Mouse (Mus musculus) 416B (cell line): ENCODE measurements around the gene Gpx8.

ENCODE experiments used
- DNase-seq: peaks from one replicate; pipeline ENCODE4 v3.0.0; 2011; ENCODE audit warnings: low read depth

Gene Gpx8

DNA sequence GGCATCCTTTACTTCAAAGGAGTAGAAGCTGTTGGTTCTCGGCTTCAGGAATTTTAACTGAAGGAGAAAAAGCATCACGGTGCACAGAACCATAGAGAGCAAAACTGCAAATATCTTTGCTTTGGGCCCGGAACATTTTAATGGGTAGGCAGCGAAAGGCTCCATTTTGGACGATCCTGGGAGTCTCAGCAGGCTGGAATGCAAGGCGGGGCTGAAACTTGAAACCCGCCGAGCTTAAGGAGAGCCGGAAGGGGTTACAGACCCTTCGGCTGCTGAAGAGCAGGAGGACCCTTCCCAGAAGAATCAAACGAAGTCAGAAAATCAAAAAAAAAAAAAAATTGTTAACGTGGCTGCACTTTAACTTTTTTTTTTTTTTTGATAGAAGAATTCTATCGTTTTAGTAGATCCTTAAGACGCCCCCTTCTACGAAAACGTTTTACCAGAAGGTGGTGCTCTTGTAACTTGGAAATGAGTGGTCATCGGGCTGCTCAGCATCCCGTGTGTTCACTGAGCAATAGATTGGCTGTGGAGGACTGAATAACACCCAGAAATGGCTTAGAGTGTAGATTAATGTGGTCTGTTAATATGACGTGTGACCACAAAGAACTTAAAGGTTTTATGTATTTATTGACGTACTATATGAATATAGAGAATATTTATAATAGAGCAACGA, at the start of gene Gpx8:
Gene Gpx8 (minus strand): TSS at position 200 of the 673 bp plus-strand sequence.
- DNase-seq, result peak; percentile 52

DNA sequence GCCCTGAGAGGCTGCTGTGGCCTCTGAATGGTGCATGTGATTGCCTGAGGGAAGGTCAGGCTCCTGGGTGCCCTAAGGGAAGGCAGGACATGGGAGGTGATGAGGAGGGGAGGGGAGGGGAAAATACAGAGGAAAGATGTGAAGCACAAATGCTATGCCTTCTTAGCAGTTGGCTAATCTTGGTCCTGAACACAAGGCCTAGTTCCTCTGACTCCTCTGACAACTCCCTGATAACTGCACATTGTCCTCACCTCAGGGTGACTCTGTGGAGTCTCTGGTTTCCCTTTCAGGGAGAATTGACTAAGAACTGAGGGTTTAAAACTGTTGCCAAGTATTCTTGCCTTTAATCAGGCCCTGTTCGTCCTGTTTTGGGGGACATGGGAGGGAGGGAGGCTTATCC, 48.4 kb upstream of the Gpx8 start:
- DNase-seq, result no peak

- no peak for DNase-seq
These were observed 44.3 kb upstream of the Gpx8 start for GRCm38 (mm10) chr13:113090489-113090888.

DNA sequence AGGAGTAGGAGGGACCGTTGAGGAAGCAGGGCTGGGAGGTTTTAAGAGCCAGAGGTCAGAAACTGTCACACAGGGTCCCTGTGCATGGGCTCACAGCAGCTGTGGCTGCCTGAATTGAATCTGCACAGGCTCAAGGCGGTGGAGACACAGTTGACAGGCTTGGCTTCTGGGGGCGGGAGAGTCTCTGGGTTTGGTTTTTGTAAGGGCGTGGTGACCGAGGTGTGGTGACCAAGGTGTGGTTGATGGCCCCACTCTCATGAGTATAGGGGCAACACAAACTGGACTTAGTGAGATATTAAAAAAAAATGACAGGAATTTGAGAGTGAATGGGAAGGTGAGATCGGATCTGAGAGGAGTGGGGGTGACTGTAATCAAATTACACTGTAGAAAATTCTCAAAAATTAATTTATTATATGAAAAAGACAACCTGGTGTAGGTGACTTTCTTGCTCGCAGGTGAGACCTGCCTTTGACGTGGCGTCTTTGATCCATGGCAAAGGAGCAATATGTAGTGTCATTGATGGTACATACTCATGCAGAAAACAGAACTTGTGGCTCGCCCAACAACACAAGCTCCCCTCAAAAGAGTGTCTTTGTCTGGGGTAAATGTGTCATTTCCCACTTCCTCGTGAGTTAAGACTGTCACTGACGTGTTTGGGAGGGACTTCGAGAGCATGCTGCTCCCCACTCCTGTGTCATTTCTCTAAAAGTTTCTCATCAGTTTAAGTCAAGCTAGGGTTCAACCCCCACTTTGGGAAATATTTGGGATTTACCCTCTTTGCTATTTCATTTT, 41.2 kb upstream of the Gpx8 start:
- DNase-seq, result no peak

GRCm38 (mm10) chr13:113084732-113085131, 38.5 kb upstream of the Gpx8 start:
- DNase-seq, result no peak

GRCm38 (mm10) chr13:113082101-113082500, 35.9 kb upstream of the Gpx8 start:
- no peak for DNase-seq

DNA sequence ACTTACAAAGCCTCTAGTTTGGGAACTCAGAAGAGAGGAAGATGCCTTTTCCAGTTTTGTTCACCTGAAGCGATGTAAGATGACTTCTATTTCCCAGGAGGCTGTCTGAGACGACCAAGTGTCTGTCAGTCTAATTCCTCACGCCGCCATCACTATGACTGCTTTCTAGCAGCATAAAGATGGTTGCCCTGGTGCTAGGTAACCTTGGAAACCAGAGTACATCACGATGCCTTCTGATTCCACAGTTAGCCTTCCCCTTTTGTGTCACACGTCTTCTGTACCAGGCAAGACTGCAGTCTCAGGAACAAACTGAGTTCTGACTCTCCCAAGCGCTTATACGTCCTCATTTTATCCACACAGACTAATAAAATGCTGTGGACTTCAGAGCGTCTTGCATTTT, 32.8 kb upstream of the Gpx8 start:
- no peak for DNase-seq

DNA sequence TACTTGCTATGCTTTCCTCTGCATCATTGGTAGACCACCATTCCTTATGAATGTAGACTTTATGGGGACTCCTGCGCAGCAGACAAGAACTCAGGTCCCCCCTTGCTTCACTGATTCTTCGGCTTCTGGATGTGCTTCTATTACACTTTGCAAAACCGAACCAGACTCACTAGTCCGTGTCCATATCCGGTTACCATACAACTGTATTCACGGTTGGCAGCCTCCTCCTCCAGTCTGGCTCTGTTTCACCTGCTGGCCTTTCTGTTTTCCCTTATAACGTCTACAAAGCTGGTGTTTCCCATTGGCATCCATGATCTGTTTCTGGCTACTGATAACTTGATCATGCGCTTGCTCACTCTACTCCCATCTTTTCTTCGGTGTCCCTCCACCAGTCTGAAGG, 18.3 kb upstream of the Gpx8 start:
- no peak for DNase-seq

DNA sequence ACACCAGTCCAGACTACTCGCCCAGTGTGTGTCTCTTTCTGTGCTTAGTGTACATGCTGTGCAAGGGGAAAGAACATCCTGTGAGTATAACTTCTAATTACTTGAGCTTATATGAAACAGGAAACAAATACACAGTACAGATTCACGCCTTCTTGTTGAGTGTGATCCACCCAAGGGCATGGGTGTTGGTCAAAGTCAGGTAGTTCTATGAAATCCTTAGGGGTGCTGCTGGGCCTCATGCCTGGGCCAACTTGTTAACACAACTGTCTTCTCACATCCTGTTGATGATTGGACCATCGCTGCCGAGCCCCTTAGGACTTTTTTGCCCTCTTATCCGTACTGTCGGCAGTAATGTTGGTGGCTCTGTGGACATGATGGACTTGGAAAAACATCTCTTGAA, 15.5 kb upstream of the Gpx8 start:
- DNase-seq, result no peak

GRCm38 (mm10) chr13:113055826-113056225, 9.6 kb upstream of the Gpx8 start:
- DNase-seq, result no peak

- DNase-seq, result no peak
These were observed 8.0 kb upstream of the Gpx8 start for GRCm38 (mm10) chr13:113054230-113054629.

DNA sequence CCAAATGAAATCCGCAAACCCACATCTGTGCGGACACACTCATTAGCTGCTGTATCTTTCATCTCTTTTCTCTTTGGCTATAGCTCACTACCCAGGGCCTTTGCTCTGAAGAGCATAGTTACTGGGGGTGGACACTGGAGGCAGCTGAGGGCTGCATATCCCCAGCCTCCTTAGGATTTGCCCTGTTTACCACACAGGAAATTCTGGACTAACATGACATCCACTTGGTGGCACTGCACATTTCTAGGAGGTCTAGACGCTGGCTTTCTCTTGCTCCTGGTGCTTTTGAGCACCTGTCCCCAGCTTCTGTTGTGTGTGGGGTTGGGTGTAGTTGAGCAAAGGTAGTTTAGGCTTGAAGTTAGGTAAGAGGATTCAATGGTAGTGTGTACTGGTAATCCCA, 1.4 kb upstream of the Gpx8 start:
- no peak for DNase-seq

DNA sequence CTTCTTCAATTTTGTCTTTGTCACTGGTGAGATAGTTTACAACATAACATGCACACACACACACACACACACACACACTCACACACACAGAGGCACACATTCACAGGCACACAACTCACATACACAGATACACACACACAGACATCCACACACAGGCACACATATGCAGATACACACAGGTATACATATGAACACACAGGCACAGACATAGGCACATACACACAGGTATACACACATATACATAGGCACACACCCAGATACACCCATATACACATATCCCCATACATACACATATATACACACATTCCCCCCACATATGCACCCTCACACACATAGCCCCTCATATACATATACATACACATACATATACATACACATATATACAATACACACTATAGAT, 808 bp upstream of the Gpx8 start:
- no peak for DNase-seq

DNA sequence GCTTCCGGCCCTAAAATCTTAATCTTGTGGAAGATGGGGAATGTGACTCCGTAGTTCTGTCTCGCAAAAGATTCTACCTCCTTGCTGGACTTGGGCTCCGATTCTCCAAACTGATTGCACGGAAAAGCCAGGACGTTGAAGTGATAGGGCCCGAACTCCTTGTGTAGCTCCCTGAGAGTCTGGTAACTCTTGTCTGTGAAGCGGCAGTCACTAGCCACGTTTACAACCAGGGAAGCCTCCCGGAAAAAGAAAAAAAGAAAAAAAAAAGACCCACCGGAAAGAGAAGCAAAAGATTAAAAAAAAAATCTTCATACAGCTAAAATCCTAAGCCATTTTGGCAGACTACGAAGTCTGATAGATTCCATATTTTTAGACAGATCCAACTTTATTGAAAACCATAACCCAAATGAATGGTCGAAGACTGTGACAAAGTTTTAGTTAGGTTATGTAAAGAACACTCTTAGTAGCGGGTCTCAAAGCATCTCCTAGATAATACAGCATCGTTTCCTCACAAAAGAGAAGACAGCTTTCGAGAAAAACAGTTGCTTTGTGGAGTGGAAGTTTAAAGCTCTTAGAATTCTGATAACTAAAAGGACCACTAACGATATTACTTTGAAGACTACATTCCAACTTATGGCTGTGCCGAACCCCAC, 626 bp downstream of the Gpx8 start:
- DNase-seq, result no peak

DNA sequence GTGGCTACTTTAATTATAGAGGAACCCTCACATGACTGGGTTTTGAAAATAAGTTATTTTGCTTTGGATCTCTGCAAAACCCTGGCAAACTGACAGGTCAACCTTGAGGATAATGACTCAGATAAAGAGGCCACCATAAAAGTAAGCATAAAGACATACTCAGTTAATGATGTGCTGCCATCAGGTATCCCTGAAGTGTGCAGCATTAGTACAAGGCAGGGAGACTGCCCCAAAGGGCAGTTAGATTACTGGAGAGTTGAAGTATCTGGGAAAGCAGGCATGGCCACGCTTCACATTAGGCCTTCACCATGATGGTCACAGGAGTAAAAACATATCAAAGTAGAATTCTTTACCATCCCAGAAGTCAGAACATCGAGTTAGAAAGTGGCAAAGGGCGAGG, 1.3 kb downstream of the Gpx8 start:
- no peak for DNase-seq

DNA sequence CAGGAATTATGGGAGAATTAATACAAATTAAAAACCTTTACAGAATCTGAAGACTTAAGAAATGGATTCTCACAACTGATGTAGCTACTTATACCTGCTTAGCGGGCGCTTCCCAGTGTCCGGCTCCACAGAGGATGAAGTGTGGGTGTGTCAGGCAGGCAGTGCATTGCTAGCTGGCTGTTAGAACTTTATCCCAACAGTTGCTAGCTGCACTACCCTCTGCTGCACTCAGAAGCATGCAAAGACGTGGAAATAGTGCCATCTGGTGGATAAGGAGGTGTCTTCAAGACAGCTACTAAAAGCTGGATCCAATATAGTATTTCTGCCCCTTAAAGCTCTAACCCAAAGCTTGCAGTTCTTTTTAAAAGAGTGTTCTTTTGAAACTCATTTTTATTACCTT, 10.4 kb downstream of the Gpx8 start:
- DNase-seq, result peak; percentile 82

- no peak for DNase-seq
These were observed 11.2 kb downstream of the Gpx8 start, which contains the start of gene Cdc20b for GRCm38 (mm10) chr13:113034950-113035421. Gene Cdc20b (plus strand): TSS chr13:113035111.

GRCm38 (mm10) chr13:113034271-113034886, 11.8 kb downstream of the Gpx8 start:
- DNase-seq, result no peak

DNA sequence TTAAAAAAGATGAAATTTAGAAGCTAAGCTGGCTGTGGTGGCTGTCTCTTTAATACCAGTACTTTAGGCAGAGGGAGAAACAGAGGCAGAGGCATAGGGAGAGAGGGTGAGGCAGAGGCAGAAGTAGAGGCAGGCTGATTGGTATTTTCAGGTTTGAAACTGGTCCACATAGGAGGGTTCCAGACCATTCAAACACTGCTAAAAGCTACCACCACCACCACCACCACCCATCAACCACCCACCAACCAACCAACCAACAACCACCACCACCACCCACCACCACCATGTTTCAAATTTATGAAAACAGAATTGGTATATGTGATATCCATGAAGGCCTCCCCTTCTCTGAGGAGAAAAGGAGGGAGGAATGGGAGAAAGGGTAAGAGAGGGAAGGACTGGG, 13.4 kb downstream of the Gpx8 start:
- DNase-seq, result no peak

GRCm38 (mm10) chr13:113031792-113032571, 14.2 kb downstream of the Gpx8 start:
- no peak for DNase-seq

GRCm38 (mm10) chr13:113031351-113031750, 14.9 kb downstream of the Gpx8 start:
- no peak for DNase-seq
